Mouse (Mus musculus) T-helper 2 cell (primary cell): ENCODE results near the gene Micall2.
"Not testable (repeated sequence)": the region's sequence is repeated elsewhere in the genome, so short reads cannot be mapped to it uniquely, and the experiment has no call there.

Experiments
- in situ Hi-C: fragments of 300-600 bp; cut with MboI, MseI; formaldehyde crosslinking; loops from one replicate; pipeline ENCODE4 v1.15.1; 2025; ENCODE audit warnings: high pct_unique_total_duplicates

Micall2 gene

GRCm38 (mm10) chr5:139730712-139731486 is 5.2 kb downstream of the Micall2 start:
- in situ Hi-C loops, result no loop called here

GRCm38 (mm10) chr5:139727261-139727660 is 8.9 kb downstream of the Micall2 start:
- in situ Hi-C loops, result loop anchor here (10.0 kb wide), 1 partner anchor 1118 kb away; no protein-coding TSS in a partner anchor

GRCm38 (mm10) chr5:139726186-139726585 is 9.9 kb downstream of the Micall2 start:
- in situ Hi-C loops, result loop anchor here (10.0 kb wide), 1 partner anchor 1119 kb away; no protein-coding TSS in a partner anchor

- in situ Hi-C loops, result loop anchor here (10.0 kb wide), 1 partner anchor 1120 kb away; no protein-coding TSS in a partner anchor
These were observed 11.6 kb downstream of the Micall2 start for GRCm38 (mm10) chr5:139724336-139725116.

- in situ Hi-C loops, result loop anchor here (10.0 kb wide), 1 partner anchor 1122 kb away; no protein-coding TSS in a partner anchor
These were observed 13.0 kb downstream of the Micall2 start for GRCm38 (mm10) chr5:139723113-139723512.

- in situ Hi-C loops, result loop anchor here (10.0 kb wide), 1 partner anchor 1122 kb away; no protein-coding TSS in a partner anchor
These were observed 13.4 kb downstream of the Micall2 start for GRCm38 (mm10) chr5:139722709-139723108.

GRCm38 (mm10) chr5:139718949-139719348 is 17.2 kb downstream of the Micall2 start:
- in situ Hi-C loops, result no loop called here

- in situ Hi-C loops, result no loop called here
These were observed 17.6 kb downstream of the Micall2 start for GRCm38 (mm10) chr5:139718540-139718939.

GRCm38 (mm10) chr5:139717723-139718122 is 18.4 kb downstream of the Micall2 start:
- in situ Hi-C loops, result no loop called here

- in situ Hi-C loops, result no loop called here
These were observed 29.6 kb downstream of the Micall2 start for GRCm38 (mm10) chr5:139706496-139706895.

GRCm38 (mm10) chr5:139702905-139703304 is 33.2 kb downstream of the Micall2 start:
- in situ Hi-C loops, result no loop called here

GRCm38 (mm10) chr5:139702236-139702635 is 33.9 kb downstream of the Micall2 start:
- in situ Hi-C loops, result no loop called here

- in situ Hi-C loops, result no loop called here
These were observed 39.2 kb downstream of the Micall2 start for GRCm38 (mm10) chr5:139696954-139697353.

GRCm38 (mm10) chr5:139695876-139696275 is 40.3 kb downstream of the Micall2 start:
- in situ Hi-C loops, result not testable (repeated sequence)

- in situ Hi-C loops, result no loop called here
These were observed 41.1 kb downstream of the Micall2 start for GRCm38 (mm10) chr5:139694989-139695571.

- in situ Hi-C loops, result no loop called here
These were observed 41.7 kb downstream of the Micall2 start for GRCm38 (mm10) chr5:139694292-139694988.

GRCm38 (mm10) chr5:139690791-139691190 is 45.3 kb downstream of the Micall2 start:
- in situ Hi-C loops, result no loop called here

GRCm38 (mm10) chr5:139688356-139688755 is 47.8 kb downstream of the Micall2 start:
- in situ Hi-C loops, result loop anchor here (10.0 kb wide), 1 partner anchor 164 kb away; no protein-coding TSS in a partner anchor

- in situ Hi-C loops, result loop anchor here (10.0 kb wide), 1 partner anchor 163 kb away; no protein-coding TSS in a partner anchor
These were observed 48.5 kb downstream of the Micall2 start for GRCm38 (mm10) chr5:139687646-139688045.

GRCm38 (mm10) chr5:139686530-139687249 is 49.4 kb downstream of the Micall2 start:
- in situ Hi-C loops, result loop anchor here (10.0 kb wide), 1 partner anchor 162 kb away; no protein-coding TSS in a partner anchor
